Mouse (Mus musculus): ENCODE measurements around the gene Adamts4.

- TF ChIP-seq EP300 (IDR thresholded peaks at IDR 0.05; ENCODE audit: low read depth) (no peak), CTCF (IDR thresholded peaks at IDR 0.05; ENCODE audit: low read depth) (no peak)
Measured at GRCm38 (mm10) chr1:171279012-171279705, 28.9 kb downstream of the Adamts4 start.

Measured in heart, postnatal 0 days (tissue).